ENCODE assay signal across 17 mouse cellular contexts in the genomic region with DNA sequence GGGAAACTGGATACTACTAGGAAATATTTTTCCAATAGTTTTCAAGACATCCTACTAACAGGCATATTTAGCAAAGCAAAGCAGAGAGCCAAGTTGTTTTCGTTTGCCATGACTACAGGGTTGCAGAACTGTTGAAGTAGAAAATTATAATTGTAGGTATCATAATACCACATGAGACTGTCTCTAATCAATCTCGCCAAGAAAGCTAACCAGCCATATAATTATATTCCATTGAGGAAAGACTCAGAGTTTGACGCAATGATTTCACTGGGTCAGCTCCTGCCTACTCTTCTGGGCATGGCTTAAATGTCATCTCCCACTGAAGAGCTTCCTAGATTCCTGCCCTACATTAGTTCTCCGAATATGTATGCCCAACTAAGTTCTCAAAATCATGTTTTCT. TPM values are rescaled to one million over a fixed set of nuclear protein-coding genes. Genes with fewer than 3 reads are reported as not detected.
"Had no signal": no experiment of that assay in that cellular context is flagged by ENCODE, and none has a peak within 500 bp of the region (broad histone marks: within the 10 kb centered on the region; RNA-seq: fewer than 3 reads in every experiment).

No protein-coding gene starts in this region.

- H3K9ac ChIP-seq: limb, embryonic 13.5 days; liver, embryonic 12.5 days; liver, embryonic 15.5 days; midbrain, embryonic 12.5 days; midbrain, embryonic 15.5 days; neural tube, embryonic 12.5 days; neural tube, embryonic 15.5 days had no signal

- H3K27me3 ChIP-seq: limb, embryonic 13.5 days; liver, embryonic 12.5 days; liver, embryonic 15.5 days; midbrain, embryonic 12.5 days; midbrain, embryonic 15.5 days; neural tube, embryonic 12.5 days; neural tube, embryonic 15.5 days had no signal

- ATAC-seq: liver, embryonic 12.5 days; midbrain, embryonic 15.5 days had no signal

- DNase-seq: kidney, adult 9 months; kidney, postnatal 14 days; layer of hippocampus, adult 9-11 months; liver; lung, adult 18-20 months; thymus, adult 18-20 months; thymus, postnatal 36 days had no signal

- H3K27ac ChIP-seq: layer of hippocampus, adult 2 months; limb, embryonic 10.5 days; limb, embryonic 13.5 days; liver, embryonic 12.5 days; liver, embryonic 15.5 days; midbrain, embryonic 12.5 days; midbrain, embryonic 15.5 days; neural tube, embryonic 12.5 days; neural tube, embryonic 15.5 days had no signal

- H3K4me2 ChIP-seq: limb, embryonic 13.5 days; liver, embryonic 12.5 days; liver, embryonic 15.5 days; midbrain, embryonic 12.5 days; midbrain, embryonic 15.5 days; neural tube, embryonic 12.5 days; neural tube, embryonic 15.5 days had no signal

- H3K9me3 ChIP-seq: limb, embryonic 10.5 days; liver, embryonic 12.5 days; liver, embryonic 15.5 days; midbrain, embryonic 12.5 days; neural tube, embryonic 12.5 days; neural tube, embryonic 15.5 days had no signal

- H3K4me1 ChIP-seq: limb, embryonic 10.5 days; limb, embryonic 13.5 days; liver, embryonic 12.5 days; liver, embryonic 15.5 days; midbrain, embryonic 12.5 days; midbrain, embryonic 15.5 days; neural tube, embryonic 12.5 days; neural tube, embryonic 15.5 days had no signal

- H3K4me3 ChIP-seq: layer of hippocampus, adult 2 months; limb, embryonic 10.5 days; limb, embryonic 13.5 days; liver, embryonic 12.5 days; liver, embryonic 15.5 days; midbrain, embryonic 12.5 days; midbrain, embryonic 15.5 days; neural tube, embryonic 12.5 days; neural tube, embryonic 15.5 days had no signal

- H3K36me3 ChIP-seq: limb, embryonic 10.5 days; limb, embryonic 13.5 days; liver, embryonic 12.5 days; liver, embryonic 15.5 days; midbrain, embryonic 12.5 days; midbrain, embryonic 15.5 days; neural tube, embryonic 12.5 days; neural tube, embryonic 15.5 days had no signal

RNA-seq across cellular contexts. Expression of gene Tmem252, which starts 45.7 kb away (rescaled TPM):
- polyA plus RNA-seq: macrophage had no signal
